Mouse (Mus musculus) retina, postnatal 7 days (tissue): ENCODE measurements around the gene Smim12.

Source experiments
- DNase-seq: peaks from one replicate; pipeline ENCODE4 v3.0.0-alpha.2; 2012; ENCODE audit warnings: low read depth, low spot score

Gene Smim12

DNA sequence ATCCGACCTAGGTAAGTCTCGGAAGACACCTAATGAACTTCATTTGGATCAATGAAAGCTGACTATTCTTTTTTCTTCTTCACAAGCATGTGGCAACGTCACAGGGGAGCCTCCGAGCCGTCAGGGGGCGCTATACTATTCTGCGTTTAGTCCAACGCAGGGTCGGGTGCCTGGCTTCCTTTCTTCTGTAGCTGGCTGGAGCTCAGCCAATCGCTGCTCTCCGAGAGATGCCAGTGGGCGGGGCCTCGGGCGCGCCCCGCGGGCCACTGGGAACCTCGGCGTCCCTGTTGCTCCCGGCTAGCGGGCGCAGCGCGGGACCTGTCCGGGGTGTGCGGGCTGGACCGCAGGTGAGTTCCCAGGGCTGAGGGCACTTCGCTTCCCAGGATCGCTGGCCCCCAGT lies at the start of gene Smim12:
Gene Smim12 (plus strand): TSS at position 233 of the 400 bp plus-strand sequence.
- peak; percentile 95 for DNase-seq

DNA sequence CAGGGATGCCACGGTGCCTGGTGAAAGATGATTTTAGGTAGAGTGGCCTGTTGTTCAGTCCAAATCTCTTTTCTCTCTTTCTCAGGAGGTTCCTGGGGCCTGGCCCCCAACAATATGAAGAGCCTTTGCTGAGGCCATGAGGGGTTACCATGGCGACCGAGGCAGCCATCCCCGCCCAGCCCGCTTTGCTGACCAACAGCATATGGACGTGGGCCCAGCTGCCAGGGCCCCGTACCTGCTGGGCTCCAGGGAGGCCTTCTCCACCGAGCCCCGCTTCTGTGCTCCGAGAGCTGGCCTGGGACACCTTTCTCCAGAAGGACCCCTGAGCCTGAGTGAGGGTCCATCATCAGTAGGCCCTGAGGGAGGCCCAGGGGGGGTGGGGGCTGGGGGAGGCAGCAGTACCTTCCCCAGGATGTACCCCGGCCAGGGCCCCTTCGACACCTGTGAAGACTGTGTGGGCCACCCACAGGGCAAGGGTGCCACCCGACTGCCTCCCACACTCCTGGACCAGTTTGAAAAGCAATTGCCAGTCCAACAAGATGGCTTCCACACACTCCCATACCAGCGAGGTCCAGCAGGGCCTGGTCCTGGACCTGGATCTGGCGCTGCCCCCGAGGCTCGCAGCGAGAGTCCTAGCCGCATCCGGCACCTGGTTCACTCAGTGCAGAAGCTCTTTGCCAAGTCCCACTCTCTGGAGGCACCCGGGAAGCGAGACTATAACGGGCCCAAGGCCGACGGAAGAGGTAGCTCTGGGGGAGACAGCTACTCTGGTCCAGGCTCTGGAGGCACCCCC lies 48.9 kb upstream of the Smim12 start:
- DNase-seq = no peak

DNA sequence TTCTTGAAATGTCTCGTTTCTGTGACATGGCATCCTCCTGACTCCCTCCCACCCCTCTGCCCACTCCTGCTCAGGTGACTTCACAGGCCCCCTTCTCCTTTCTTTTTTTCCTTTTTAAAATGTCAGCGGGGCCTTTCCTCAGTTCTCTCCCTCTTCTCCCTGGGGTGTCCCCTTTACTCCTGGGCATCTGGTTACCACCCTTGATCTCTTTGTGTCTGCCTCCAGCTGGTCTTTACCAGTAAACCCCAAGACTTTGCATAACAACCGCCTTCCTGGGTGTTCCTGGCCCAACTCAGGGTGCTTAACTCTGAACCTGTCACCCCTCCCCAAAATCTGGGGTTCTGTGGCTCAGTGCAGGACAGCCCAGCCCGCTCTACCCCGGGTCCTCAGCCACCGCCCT lies 45.0 kb upstream of the Smim12 start:
- DNase-seq = no peak

DNA sequence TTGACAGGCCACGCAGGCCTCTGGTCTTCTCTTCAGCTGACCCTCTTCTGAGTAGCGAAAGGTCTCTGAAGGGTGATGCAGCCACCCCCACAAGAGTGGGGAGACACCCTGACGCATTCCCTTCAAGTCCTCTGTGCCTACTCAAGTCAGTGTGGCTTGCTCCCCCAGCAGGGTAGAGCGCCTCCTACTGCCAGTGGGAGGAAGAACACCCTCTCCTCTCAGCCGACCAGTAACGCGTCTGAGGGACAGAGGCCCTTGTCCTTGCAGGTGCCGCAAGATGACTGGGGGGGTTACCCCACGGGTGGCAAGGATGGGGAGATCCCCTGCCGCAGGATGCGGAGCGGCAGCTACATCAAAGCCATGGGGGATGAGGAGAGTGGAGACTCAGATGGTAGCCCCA lies 44.2 kb upstream of the Smim12 start:
- DNase-seq = no peak

DNA sequence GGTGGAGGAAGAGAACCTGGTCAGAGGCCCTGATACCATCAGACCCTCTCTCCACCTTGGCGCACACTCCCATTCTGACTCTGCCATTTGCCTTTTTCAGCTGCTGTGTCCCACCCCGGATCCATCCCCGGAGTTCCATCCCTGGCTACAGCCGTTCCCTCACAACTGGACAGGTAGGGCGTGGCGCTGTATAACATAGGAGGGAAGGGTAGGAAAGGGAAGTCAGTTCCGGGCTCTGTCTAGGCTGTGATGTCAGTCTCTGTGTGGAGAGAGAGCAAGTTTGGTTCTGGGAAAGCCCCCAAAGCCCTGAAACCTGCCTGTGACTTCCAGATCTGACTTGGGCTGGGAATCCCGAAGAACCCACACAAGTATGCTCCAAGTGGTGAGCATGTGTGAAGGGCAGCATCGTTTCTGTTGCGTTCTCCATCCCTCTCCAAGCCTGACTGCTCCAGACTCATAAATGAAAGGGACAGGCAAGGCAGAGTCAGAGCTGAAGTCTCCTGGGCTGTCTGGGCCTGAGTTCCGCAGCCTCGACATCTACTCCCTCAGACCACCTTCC lies 43.3 kb upstream of the Smim12 start:
- no peak for DNase-seq

DNA sequence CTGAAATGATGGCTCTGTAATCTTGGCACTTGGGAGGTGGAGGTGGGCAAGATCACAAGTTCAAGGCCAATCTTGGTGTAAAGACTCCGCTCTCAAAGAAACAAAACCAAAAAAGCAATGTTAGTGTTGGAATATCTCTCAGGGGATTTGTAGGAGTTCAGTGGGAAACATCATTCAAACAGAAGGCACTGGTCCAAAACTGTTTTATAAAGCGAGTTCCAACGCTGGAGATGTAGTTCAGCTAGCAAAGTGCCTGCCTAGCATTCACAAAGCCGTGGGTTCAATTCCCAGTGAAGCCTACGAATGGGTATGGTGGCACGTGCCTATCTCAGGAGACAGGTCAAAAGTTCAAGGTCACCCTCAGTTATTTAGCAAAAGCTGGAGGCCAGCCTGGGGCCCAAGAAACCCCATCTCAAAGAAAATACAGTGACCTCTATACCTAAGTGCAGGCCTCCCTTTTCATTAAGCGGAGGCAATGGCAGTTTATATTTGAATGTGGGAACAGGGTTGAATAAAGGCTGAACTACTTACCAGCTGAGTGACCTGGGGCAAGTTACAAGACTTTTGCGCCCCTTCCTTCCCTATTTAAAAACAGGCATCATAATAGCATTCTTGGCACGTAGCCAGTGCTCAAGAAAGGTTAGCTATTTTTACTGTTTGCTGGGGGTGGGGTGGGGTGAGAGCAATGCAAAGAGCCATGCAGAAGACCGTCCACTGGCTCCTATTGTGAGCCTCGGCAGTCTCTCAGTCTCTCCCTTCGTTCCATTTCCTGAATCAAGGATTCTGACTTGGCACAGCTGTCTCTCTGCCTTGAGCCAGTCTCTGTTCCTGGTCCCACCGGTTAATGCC lies 42.6 kb upstream of the Smim12 start:
- DNase-seq = no peak

DNA sequence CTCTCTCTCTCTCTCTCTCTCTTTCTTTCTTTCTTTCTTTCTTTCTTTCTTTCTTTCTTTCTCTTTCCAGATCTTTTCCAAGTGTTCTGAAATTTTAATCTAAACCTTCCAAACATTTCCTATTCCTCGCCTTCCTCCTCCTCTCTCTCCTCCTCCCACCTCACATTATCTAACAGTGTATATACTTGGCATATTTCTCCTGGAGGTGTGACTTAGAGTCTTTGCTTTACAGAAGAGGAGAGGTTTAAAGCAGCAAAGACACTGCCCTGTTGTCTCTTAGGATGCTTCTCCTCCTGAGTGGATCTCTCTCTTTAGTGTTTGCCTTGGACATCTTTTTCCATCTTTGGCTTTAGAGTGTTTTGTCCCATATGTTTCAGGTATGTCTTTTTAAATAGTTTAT lies 40.5 kb upstream of the Smim12 start:
- no peak for DNase-seq

DNA sequence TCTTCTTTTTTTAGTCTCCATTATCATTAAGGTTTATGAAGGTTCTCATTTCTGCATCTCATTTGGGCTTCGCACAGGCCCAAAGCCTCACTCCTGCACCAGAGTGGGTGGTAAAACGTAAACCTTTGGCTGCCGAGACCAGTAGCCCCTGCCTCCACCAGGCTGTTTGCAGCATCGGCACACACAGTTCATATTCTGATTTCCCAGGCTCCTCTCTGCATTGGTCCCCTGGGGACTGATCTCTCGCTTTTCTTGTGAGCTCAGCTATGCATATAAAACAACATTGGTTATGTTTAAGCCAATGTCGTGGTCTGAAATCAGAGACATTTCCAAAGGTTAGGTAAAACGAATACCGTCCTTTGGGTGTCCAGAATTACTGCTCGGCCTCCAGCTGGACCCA lies 32.3 kb upstream of the Smim12 start:
- DNase-seq = no peak

DNA sequence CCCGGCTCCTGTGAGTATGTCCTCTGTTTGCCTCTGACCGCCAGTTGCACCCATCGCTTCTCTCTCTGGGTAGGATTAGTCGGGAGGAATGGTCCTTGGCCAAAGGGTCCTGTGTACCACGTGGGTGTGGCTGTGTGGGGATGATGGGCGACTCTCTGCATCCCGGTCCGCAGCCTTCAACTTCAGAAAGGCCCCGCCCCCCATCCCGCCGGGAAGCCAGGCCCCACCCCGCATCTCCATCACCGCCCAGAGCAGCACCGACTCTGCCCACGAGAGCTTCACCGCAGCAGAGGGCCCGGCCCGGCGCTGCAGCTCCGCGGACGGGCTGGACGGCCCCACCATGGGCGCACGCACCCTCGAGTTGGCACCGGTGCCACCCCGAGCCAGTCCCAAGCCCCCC lies 29.1 kb upstream of the Smim12 start:
- no peak for DNase-seq

DNA sequence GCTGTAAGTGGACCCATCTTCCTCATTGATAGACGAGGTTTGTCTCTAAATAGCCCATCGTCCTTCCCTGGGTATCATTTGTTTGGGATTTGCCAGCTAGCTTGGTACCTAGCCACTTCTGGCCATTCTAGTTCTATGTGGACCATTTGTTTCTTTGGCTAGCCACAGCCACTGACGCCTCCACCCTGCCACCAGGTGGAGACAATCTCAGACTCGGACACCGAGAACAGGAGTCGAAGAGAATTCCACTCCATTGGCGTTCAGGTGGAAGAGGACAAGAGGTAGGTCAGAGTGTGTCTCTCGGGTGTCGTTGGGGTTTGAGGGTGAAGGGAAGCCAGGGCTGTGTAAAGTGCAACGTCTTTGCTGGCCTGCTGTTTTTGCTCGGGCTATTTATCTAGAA lies 28.5 kb upstream of the Smim12 start:
- DNase-seq = no peak

DNA sequence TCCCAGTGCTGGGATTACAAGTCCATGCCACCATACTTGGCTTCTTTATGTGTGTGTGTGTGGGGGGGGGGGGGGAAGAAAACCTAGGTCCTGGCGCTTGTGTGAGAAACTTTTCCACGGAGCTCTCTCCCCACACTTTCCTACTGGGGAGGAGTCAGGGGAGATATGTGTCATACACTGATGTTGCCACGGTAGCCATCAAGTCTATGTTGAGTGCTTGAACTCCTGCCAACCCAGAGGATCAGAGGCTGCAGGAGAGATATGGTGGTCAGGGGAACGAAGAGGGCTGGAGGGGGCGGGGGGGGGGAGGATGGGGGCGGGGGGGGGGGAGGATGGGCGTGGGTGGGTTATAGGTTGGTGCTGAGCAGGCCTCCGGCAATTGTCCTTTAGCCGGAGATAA lies 27.8 kb upstream of the Smim12 start:
- DNase-seq = no peak

DNA sequence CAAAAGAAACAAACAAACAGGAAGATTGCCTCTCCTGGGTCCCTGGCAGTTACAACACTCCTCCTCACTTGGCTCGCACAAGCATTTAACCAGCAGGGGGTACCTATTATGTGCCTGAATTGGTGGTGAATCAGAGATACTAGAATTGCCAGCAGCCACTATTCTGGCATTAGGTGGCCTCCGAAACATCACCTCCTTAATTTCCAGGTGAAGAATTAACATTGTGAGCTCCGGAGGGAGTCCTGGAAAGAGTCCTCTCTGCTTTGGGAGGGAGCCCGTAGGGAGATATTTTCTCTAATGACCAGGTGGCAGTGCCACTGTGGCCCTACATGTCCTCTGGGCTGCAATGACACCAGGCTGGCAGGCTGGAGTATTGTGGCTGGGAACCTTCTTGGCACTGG lies 27.3 kb upstream of the Smim12 start:
- no peak for DNase-seq

DNA sequence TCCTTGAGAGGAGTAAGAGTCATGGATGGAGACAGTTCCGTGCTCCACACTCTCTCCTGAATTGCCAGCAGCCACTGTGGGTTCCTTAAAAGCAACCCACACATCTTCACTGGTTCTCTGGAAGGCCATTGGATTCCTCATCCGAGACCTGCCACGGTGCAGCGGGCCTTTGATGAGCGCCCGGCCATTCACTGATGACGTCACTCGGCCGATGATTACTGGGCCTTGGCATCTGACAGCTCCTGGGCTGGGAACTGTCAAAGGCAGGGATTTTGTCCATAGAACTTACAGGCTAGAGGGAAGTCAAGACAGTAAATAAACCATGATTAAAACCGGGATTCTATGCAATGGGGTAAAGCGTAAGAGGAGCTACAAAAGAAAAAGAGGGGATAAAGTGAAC lies 26.5 kb upstream of the Smim12 start:
- no peak for DNase-seq

DNA sequence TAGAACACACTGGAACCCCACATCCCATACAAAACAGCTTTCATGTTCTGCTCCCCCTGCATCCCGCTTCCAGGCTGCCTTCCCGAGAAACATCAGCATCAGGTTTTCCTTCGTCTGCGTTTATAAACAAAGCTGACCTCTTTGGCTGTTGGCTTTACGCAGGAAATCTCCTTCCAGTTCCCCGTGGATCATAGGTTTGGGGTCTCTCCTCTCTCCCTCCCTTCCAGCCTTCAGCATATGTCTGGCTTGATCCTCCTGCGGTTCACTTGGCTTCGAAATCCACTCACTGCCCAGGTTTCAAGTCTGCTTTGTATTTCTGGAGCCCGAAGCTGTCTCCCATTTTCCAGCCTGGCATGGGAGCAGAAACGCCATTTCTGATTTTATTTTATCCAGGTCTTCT lies 20.3 kb upstream of the Smim12 start:
- no peak for DNase-seq

DNA sequence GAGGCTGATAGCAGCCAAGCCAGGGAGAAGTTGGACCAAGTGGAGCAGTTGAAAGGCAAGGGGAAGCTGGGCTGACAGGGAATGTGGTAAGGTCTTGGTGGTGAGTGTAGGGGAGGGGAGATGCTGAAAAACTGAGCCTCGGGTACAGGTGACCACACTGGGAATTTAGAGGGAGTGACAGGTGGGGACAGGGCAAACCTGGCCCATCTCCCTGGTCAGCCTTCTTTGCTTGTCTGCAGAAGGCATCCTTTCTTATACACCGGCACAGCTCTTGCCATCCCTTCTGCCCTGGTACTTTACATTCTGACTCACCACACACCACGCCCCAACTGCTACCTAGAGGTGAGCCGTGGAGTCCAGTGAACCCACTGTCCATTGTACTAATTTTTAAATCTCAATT lies 19.8 kb upstream of the Smim12 start:
- DNase-seq = no peak

DNA sequence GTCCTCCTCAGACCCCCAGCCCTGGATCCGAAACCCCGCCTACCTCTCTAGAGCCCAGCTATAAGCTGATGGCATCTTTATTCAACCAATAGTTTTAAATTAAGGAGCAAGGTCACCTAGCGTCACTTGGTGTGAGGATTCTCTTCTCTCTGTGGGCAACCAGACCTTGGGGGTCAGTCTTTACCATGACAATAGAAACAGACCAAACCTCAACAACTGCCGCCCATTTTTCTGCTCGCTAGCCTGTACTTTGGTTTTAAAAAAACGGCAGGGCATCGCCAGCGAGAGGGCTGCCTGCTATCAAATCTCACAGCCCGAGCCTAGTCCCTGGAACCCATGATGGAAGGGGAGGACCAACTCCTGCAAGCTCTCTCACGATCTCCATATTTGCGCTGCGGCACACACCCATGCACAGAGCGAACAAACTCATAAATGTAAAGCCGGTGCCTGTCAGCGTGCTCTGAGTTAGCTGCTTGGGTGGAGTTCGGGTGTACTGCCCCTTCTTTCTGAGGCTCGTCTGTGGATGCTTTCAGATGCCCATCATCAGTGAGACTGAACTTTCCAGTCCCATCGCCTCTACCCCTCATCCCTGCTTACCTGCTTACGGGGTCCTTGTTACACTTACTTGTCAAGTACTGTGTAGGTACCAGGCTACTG lies 19.0 kb upstream of the Smim12 start:
- no peak for DNase-seq

DNA sequence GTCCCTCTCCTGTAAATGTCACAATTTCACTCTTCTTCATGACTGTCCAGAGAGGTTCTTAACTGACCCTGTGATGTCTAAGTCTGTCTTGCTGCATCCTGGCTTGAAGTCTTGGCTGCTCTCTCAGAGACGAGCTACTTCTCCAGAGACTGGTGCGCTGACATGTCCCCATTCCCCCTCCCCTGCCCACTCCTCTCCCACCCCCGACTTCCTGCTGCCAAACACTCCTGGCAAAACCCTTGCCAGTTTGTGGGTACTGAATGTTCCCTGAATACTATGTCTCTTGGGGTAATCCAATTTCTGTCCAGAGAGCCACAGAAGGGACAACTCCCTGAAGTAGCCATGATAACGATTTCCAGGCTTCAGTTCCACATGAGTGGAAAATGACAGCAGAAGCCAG lies 17.5 kb upstream of the Smim12 start:
- no peak for DNase-seq

DNA sequence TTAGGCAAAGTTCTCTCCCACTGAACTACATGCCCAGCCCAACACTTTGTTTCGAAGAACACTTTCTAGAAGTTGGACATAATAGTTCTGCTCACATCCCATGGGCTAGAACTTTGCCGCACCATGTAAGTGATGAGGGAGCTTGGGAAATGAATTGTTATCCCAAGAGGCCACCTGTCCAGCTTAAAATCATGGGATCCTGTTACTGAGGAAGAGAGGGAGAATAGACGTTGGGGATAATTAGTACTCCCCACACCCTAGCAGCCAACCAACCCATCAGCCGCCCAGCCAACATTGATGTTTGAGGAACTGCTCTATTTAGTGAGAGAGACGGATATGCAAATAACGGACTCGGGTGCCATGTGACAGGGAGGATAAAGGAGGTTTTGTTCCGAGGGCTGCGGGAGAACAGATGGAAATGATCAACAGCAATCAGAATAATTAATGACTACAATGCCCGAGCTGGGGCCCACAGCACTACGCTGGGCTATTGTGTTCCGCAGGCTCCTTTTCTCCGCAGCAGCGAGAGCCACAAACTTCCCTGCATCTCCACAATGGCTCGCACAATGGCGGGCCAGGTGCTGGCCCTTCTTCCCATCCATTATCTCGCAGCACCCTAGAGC lies 16.4 kb upstream of the Smim12 start:
- no peak for DNase-seq

DNA sequence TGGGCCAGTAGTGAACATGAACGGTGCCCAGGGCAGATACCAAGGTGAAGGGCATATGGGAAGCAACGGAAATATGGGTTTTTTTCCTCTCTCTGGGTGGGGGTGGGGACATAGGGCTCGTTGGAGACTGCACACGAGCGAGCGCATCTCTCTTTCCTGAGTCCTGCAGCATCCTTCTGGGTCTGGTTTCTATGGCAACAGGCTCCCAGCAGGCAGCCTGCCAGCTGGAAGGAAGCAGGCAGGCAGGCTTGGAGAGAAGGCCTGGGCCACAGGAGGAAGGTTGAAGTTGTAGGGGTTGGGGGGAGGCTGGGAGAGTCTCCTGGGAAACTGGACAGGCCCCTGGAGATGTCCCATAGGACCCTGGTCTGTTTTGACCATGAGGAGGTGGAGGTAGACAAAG lies 11.6 kb upstream of the Smim12 start:
- no peak for DNase-seq

DNA sequence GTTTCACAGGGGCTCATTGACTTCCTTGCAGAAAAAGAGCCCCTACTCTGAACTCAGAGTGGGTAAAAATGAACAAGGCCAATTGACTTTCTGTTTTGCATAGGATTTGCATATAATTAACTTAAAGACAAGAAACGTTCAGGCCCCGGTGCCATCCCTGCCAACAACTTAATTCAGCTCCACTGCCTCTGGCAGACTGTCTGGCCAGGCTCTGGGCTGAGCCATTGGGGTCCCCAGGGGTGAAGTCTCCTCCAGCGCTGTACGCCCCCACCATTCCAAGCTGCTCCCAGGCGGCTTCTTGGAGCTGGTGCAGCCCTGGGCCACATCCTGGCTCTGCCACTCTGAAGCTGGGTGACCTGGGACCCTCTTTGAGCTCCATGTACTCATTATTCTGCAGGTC lies 11.0 kb upstream of the Smim12 start:
- no peak for DNase-seq

DNA sequence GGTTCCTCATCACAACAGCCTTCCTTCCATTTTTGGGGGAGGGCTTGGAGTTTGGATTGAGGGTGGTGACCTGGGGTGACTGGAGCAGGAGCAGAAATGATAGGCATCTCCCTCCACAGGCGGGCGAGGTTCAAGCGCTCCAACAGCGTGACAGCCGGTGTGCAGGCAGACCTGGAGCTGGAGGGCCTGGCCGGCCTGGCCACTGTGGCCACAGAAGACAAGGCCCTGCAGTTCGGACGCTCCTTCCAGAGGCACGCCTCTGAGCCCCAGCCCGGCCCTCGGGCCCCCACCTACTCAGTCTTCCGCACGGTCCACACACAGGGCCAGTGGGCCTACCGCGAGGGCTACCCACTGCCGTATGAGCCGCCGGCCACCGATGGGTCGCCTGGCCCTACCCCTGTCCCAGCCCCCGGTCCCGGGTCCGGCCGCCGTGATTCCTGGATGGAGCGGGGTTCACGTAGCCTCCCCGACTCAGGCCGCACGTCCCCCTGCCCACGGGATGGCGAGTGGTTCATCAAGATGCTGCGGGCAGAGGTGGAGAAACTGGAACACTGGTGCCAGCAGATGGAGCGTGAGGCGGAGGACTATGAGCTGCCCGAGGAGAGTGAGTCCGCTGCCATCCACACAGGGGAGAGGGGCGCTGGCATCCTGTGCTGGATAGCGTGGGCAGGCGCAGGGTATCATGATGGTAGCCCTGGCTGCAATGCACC lies 10.0 kb upstream of the Smim12 start:
- no peak for DNase-seq
